Mouse (Mus musculus) adrenal gland, postnatal 25 days (tissue): ENCODE results near the gene Ang5. TPM values are rescaled to one million over a fixed set of nuclear protein-coding genes. Genes with fewer than 3 reads are reported as not detected.
"Not testable (repeated sequence)": the region's sequence is repeated elsewhere in the genome, so short reads cannot be mapped to it uniquely, and the experiment has no call there.

Source experiments
- DNase-seq: peaks from one replicate; pipeline ENCODE4 v3.0.0; 2021; ENCODE audit warnings: mixed read lengths
- long read RNA-seq: library from polyadenylated mRNA; stranded (forward); transcript quantifications from one replicate; pipeline ENCODE4 v2.0.0, GENCODE M21; 2021
- total RNA-seq: library from RNA; stranded (reverse); gene quantifications from 2 replicates; pipeline ENCODE4 v1.2.3, GENCODE M21; 2021

Ang5 gene
- total RNA-seq: not detected in 2 replicates
- long read RNA-seq: 0 reads

- not testable (repeated sequence) for DNase-seq
These were observed at the start of gene Ang5 for GRCm38 (mm10) chr14:43956769-43957168. Gene Ang5 (plus strand): TSS chr14:43957069.

- DNase-seq: peak; percentile 1
These were observed 38.7 kb upstream of the Ang5 start for GRCm38 (mm10) chr14:43918214-43918613.

GRCm38 (mm10) chr14:43923459-43923858 lies 33.4 kb upstream of the Ang5 start, which contains the start of gene Ear10:
Gene Ear10 (minus strand): TSS chr14:43923559.
- not testable (repeated sequence) for DNase-seq

GRCm38 (mm10) chr14:43924688-43925403 lies 32.0 kb upstream of the Ang5 start, which contains the start of gene Gm8113:
Gene Gm8113 (plus strand): TSS chr14:43925390.
- DNase-seq: peak; percentile 39

- DNase-seq: not testable (repeated sequence)
These were observed 31.4 kb upstream of the Ang5 start for GRCm38 (mm10) chr14:43925404-43925950.

GRCm38 (mm10) chr14:43932991-43933390 lies 23.9 kb upstream of the Ang5 start:
- peak; percentile 20 for DNase-seq

GRCm38 (mm10) chr14:43933399-43933798 lies 23.5 kb upstream of the Ang5 start:
- DNase-seq: not testable (repeated sequence)

GRCm38 (mm10) chr14:43953382-43953781 lies 3.5 kb upstream of the Ang5 start:
- not testable (repeated sequence) for DNase-seq

- DNase-seq: not testable (repeated sequence)
These were observed 1.8 kb upstream of the Ang5 start for GRCm38 (mm10) chr14:43955074-43955473.

- DNase-seq: no peak
These were observed 26.6 kb downstream of the Ang5 start for GRCm38 (mm10) chr14:43983454-43983853.

- DNase-seq: peak; percentile 62
These were observed 27.0 kb downstream of the Ang5 start for GRCm38 (mm10) chr14:43983897-43984296.

GRCm38 (mm10) chr14:43986147-43986546 lies 29.3 kb downstream of the Ang5 start:
- DNase-seq: no peak

GRCm38 (mm10) chr14:43987404-43987803 lies 30.5 kb downstream of the Ang5 start:
- DNase-seq: peak; percentile 66

- DNase-seq: not testable (repeated sequence)
These were observed 41.7 kb downstream of the Ang5 start for GRCm38 (mm10) chr14:43998455-43999000.

- no peak for DNase-seq
These were observed 44.7 kb downstream of the Ang5 start for GRCm38 (mm10) chr14:44001600-44001999.

- no peak for DNase-seq
These were observed 45.3 kb downstream of the Ang5 start, which contains the start of gene Ang6 for GRCm38 (mm10) chr14:44002169-44002568. Gene Ang6 (minus strand): TSS chr14:44002269.

- DNase-seq: not testable (repeated sequence)
These were observed 51.2 kb downstream of the Ang5 start for GRCm38 (mm10) chr14:44008021-44008420.

GRCm38 (mm10) chr14:44009686-44010085 lies 52.8 kb downstream of the Ang5 start:
- not testable (repeated sequence) for DNase-seq

Other genes with a start within 250 kb of the Ang5 start
- gene Gm16506, start 229.6 kb upstream of the Ang5 start, total RNA-seq: not detected in 2 replicates
- gene Gm6526, start 209.2 kb upstream of the Ang5 start, total RNA-seq: not detected in 2 replicates
- gene Gm8180, start 172.3 kb upstream of the Ang5 start, total RNA-seq: not detected in 2 replicates
- gene Ear1, start 81.6 kb upstream of the Ang5 start, total RNA-seq: not detected in 2 replicates
- gene Ear10, start 33.5 kb upstream of the Ang5 start, total RNA-seq: not detected in 2 replicates
- gene Gm8113, start 31.7 kb upstream of the Ang5 start, total RNA-seq: 7.6 and 10.1 TPM in 2 replicates
- not detected in 2 replicates for gene Ang6, start 45.2 kb downstream of the Ang5 start, total RNA-seq
- gene Ear2, start 145.6 kb downstream of the Ang5 start, total RNA-seq: 0.64 TPM in 1 of 2 replicates, not detected in the other
- gene Gm3327, start 166.8 kb downstream of the Ang5 start, total RNA-seq: not detected in 2 replicates
- gene Gm8212, start 240.6 kb downstream of the Ang5 start, total RNA-seq: not detected in 2 replicates